Mouse (Mus musculus) gastrocnemius, postnatal 36 days (tissue): ENCODE results near the gene Ccr8. TPM values are rescaled to one million over a fixed set of nuclear protein-coding genes. Genes with fewer than 3 reads are reported as not detected.
"Not testable (repeated sequence)": the region's sequence is repeated elsewhere in the genome, so short reads cannot be mapped to it uniquely, and the experiment has no call there.

Experiments
- DNase-seq, 2 experiments: peaks; one replicate each; pipeline ENCODE4 v3.0.0; 2022
- intact Hi-C: fragments of 180-260 bp; cut with DNase I; formaldehyde crosslinking; loops from one replicate; pipeline ENCODE4 v1.15.1; 2025
- total RNA-seq, 2 experiments: library from RNA; stranded (reverse); gene quantifications; 2 replicates each; pipeline ENCODE4 v1.2.3; 2021

Ccr8 gene
- total RNA-seq, 2 experiments from 2014 or later = not detected

DNA sequence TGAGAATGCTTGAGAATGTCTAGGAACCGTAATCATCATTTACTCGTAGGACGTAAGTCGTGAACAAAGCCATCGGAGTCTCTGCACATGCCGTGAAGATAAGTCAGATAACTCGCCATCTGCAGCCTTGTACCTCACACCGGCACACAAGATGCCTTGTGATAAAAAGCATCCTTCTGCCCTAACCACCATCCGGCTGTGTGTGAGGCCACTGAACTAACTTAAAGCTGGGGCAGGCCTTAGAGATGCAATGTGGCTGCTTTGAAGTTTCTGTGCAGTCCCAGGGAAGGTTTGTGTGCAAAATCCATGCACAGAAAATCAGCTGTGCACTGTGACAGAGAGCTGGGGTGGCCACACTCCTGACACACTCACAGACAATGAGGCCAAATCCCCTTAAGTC, 7.5 kb upstream of the Ccr8 start:
- intact Hi-C loops = no loop called here
- no peak for DNase-seq

DNA sequence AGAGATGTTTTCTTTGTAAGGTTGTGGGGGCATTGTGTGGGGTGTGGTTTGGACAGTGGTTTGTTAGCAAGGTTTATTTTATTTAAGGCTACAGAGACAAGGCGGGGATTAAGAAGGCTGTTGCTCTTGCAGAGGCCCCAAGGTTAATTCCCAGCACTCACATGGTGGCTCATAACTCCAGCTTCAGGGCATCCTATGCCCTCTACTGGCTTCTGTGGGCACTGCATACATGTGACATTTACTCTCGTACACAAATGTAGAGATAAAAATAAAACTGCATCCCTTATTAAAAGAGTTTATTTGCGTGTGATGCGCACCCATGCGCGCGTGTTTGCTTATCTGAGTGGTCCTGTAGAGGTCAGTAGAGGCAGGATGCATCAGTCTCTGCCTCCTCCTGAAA, 2.8 kb upstream of the Ccr8 start:
- DNase-seq = no peak
- intact Hi-C loops = no loop called here

DNA sequence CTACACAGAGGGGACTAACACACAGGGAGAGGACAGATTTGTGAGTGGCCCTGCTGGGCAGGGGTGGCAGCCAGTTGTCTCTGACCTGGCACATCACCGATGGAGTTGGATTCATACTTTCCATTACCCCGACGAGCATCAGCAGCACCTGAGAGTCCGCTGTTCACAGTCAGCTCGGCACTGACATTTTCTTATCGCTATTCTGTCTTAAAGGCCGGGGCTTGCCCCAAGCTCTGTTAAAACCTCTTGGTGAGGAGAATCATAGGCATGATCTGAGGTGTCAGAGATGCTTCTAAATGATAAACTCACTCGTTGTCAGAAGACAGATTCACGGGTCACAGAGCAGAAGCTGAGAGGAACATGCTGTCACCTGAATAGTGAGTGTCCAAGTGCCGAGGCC, 828 bp upstream of the Ccr8 start:
- no peak for DNase-seq
- intact Hi-C loops = no loop called here

DNA sequence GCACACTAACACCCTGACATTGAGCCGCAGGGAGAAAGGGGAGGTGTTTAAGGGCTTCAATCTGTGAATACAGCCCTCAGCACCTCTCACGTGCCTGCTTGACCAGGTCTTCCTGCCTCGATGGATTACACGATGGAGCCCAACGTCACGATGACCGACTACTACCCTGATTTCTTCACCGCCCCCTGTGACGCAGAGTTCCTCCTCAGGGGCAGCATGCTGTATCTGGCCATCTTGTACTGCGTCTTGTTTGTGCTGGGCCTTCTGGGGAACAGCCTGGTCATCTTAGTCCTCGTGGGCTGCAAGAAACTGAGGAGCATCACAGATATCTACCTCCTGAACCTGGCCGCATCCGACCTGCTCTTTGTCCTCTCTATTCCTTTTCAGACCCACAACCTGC, 1.8 kb downstream of the Ccr8 start:
- DNase-seq = no peak

DNA sequence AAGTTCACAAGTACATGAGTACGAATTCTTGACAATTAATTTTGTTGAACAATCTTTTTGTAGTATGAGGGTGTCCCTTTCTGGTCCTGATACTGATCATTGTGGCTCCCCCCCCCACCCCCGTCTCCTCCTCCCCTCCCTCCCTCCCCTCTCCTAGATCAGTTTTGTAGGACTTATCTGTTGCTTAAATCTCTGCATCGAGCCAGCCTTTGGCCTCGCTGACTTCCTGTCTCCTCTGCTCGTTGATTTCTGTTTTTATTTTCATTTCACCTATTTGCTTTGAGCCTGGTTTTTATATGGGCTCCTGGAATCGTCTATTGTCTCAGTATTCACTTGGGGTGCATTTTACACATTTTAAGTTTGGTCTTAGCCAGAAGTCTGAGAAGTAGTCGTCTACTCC, 4.0 kb downstream of the Ccr8 start:
- intact Hi-C loops = loop anchor here (5.0 kb wide), 2 partner anchors 69 to 134 kb away; no protein-coding TSS in a partner anchor
- no peak for DNase-seq

More for the DNA sequence above, 1.8 kb downstream of the Ccr8 start:
- intact Hi-C loops = no loop called here

DNA sequence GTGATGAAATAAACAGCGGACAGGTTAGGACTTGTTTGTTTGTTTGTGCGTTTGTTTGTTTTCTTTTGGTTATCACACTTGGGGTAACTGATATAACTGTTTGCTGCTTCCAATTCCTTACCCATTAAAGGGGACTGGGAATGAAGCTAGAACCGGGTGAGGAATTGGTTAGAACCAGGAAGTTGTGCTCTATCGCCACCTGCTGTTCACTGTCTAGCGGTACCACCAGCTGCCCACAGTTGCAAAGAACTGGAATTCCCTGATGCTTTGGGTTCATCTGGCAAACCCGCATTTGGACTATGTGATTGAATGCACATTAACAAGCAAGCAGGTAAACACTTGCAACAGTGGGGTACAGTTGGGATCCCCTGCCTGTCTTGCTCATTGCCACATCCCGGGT, 6.8 kb downstream of the Ccr8 start:
- peak; percentile 33 to 47 for DNase-seq
- intact Hi-C loops = loop anchor here (5.0 kb wide), 2 partner anchors 71 to 136 kb away; no protein-coding TSS in a partner anchor

DNA sequence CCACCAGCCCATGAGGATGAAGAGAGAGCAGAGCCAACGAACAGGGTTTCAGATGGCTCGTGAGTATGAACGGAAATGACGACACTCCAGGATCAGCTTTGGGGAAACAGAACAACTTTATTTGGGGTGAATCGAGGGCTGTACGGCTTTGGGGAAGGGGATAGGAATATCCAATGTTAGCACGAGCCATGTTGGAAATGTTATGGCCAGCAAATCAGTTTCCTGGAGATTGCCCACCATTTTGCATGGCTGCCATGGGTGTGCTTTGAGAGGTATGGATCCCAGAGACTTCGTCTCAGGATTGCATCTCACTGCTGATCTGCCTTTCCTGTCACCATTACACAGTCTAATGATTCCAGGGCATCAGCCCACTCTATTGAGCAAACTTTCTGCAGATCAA, 7.4 kb downstream of the Ccr8 start:
- DNase-seq = no peak
- intact Hi-C loops = loop anchor here (5.0 kb wide), 2 partner anchors 72 to 137 kb away; no protein-coding TSS in a partner anchor

DNA sequence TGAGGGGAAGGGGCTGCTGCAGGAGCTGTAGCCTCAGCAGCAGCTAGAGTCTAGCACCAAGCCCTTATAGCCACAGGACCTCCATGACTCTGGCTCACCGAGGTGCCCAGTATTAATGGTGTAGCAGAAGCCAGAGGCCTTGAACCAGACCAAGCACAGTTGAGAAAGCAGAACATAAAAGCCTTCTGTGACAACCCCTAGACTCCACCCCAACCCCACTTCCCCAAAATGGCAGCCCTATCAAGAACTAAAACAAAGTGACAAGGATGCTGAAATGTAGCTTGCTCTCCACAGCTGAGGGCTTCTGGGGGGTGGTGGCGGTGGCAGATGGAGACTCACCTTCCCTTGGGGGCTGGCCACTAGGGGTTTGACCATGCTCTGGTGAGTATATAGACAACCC, 9.3 kb downstream of the Ccr8 start:
- DNase-seq = no peak
- intact Hi-C loops = no loop called here

DNA sequence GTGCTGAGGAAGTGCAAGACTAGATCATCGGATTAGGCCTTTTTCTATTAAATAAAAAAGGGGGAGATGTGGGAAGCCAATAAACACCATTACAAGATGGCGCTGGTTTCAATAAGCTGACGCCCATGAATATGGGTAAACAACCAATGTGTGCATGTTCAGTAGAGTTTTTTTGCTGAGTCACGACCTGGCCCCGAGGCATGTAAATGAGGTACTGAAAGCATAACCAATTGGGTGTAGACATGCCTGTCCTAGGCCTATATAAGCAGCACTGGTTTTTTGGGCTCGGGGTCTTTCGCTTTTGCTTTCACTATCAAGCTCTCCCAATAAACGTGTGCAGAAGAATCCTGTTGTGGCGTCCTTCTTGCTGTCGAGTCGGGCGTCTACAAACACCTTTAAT, 17.0 kb downstream of the Ccr8 start:
- DNase-seq, intact Hi-C loops: not testable (repeated sequence)

DNA sequence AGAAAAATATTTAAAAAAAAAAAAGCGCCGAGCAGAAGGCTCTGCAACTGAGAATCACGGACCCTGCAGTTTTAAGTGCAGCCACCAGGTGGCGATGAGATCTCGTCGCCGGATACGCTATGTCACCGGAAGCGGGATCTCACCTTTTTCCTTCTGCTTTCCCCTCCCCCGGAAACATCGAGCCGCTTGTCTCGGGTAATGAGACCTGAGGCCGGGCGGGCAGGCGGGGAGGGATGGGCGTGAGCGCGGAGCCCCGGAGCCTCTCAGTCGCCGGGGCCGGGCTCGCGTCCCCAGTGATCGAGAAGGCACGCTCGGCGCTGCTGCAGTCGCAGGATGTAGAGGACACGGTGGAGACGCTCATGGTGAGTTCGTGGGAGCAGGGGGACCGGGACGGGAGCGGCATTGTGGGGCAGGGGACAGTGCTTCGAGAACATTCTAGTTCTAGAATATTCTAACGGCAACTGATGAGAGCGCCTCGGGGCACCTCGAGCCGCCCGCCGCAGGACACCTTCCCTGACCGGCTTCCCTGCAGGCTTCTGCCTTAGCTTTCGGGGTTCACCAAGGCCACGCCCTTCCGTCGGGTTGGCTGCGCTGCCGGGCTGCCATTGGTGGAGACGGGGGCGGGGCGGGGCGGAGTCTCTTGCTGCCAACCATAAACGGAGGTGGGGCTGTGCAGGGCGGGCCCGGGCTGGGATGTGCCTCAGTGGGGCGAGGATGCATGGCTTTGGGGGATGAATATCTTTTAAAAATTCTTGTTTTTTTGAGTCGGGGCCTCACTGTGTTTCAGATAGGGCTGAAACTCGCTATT, 18.5 kb downstream of the Ccr8 start, which contains the start of gene Slc25a38:
Gene Slc25a38 (plus strand): TSS at position 164 of the 808 bp plus-strand sequence.
- intact Hi-C loops = no loop called here
- peak; percentile 91 to 95 for DNase-seq

DNA sequence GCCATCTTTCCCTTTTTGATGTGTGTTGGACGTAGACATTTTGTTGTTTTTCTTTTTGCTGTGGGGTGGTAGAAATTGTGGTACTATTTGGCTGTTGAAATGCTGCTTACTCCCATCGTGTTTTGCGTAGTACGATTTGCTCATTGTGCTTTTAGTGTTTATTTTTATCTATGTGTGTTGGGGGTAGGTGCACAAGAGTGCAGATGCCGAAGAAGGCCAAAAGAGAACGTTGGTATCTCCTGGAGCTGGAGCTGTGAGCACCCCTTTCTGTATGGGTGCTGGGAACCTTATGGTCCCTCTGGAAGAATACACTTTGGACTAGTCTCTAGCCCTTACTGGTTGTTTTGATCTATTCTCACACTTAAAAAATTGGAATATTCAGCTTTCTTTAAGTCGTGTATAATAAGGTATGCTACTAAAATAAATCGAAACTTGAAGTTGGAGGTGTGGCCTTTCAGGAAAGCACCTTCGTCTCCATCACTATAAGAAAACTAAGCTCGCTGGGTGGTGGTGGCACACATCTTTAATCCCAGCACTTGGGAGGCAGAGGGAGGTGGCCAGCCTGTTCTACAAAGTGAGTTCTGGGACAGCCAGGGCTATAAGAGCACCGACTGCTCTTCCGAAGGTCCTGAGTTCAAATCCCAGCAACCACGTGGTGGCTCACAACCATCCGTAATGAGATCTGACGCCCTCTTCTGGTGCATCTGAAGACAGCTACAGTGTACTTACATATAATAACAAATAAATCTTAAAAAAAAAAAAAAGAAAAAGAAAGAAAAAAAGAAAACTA, 19.4 kb downstream of the Ccr8 start:
- intact Hi-C loops = no loop called here
- DNase-seq = no peak

DNA sequence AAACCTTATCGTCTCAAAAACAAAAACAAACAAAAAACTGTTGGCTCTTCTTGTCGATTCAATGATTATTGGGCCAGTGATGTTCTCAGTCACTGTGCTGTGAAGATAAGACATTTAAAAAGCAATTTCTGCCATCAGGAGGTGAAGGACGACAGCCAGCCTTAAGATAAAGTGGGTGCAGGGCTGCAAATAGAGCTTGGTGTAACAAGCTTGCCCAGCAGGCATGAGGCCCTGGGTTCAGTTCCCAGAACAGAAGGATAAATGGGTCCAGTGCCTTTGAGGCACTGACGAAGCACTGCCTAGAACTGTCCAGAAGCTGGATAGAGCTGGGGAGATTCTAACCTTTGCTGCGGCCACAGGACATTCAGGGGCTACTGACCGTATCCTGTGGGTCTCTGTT, 20.6 kb downstream of the Ccr8 start:
- DNase-seq = no peak

DNA sequence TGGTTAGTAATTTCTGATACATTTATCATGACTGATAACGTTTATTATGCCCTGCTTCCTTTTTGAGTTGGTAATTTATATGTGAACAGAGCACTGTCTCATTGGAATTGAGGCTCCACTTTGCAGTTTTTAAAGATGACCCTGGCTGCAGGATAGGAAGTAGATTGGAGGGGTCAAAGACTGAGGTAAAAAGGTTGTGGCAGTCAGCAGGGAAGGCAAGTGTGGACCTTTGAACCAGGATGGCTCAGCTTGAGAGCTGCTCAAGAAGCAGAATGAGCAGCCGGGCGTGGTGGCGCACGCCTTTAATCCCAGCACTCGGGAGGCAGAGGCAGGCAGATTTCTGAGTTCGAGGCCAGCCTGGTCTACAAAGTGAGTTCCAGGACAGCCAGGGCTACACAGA, 21.5 kb downstream of the Ccr8 start:
- intact Hi-C loops = no loop called here

More for the DNA sequence above, 20.6 kb downstream of the Ccr8 start:
- intact Hi-C loops = no loop called here

DNA sequence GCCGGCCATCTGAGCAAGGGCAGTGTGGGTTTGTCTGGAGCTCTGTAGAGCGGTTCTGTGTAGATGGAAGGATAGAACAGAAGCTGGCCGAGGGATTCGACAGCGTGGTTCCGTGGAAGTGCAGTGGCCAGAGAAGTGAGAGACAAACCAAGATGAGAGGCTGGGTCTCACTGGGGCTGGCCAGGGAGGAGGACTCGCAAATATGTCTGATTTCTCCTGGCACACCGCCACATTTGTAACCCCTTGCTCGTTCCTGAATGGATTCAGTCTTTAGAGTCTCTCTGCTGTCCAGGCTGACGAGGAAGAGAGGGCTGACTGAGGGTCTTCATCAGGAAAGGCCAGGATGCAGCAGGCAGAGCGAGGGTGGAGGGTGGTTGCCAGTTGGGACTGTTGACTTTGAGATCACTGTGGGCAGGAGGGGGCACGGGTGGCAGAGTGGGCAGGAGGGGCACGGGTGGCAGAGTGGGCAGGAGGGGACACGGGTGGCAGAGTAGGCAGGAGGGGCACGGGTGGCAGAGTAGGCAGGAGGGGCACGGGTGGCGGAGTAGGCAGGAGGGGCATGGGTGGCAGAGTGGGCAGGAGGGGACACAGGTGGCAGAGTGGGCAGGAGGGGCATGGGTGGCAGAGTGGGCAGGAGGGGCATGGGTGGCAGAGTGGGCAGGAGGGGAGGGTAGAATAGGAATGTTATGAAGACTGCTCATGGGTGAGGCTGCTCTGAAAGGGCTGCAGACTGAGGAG, 22.3 kb downstream of the Ccr8 start:
- intact Hi-C loops = no loop called here
- DNase-seq = no peak

More for the DNA sequence above, 21.5 kb downstream of the Ccr8 start:
- no peak for DNase-seq

DNA sequence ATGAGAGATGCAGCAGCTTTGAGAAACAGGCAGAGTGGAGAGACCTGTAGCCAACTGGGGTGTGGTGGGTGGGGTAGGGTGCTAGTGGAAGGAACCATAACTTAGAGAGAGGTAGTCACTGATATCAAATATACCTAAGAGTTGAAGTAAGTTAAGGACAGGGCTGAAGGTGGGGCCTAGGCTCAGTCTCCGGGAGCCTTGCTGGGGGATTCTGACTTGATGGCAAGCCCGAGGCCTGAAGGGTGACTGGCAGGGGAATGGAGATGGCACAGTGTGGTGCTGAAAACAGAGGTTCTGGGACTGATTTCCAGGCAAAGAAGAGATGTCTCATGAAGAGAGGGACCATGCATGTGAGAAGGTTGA, 22.9 kb downstream of the Ccr8 start:
- intact Hi-C loops = no loop called here
- DNase-seq = no peak

DNA sequence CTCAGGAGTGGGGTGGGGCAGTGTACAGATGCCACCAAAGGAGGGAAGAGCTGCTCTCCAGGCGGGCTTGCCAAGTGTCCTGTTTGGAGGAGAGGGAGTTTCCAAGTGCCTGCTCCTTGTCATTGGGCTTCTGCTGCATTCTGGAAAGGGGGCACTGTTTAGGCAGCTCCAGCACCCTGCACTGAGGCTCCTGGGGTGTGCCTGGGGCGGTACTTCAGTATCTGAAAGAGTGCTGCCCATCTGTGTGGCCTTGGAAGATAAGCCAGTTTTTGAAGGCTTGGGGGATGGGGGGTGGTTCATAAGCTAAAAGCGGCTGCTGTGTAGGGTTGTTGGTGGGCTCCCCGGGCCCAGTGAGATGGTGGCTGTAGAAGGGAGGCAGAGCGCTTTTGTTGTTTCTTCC, 23.7 kb downstream of the Ccr8 start:
- no peak for DNase-seq
- intact Hi-C loops = no loop called here

DNA sequence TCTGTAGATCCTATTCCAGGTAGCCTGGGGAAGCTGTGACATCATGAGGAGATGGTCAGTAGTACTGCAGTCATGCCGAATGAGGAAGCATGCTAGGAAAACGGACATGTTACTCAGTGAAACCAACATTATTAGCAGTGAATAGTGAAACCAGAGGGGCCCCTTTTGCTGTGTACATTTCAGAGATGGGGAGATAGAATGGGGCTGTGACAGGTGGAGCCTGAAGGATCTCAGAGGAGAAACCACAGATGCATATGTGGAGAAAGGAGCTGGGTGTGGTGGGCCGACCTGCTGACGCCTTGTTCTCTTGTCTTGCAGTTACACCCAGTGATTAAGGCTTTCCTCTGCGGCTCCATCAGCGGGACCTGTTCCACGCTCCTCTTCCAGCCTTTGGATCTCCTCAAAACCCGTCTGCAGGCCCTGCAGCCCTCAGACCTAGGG, 24.3 kb downstream of the Ccr8 start:
- DNase-seq = no peak
- intact Hi-C loops = no loop called here

DNA sequence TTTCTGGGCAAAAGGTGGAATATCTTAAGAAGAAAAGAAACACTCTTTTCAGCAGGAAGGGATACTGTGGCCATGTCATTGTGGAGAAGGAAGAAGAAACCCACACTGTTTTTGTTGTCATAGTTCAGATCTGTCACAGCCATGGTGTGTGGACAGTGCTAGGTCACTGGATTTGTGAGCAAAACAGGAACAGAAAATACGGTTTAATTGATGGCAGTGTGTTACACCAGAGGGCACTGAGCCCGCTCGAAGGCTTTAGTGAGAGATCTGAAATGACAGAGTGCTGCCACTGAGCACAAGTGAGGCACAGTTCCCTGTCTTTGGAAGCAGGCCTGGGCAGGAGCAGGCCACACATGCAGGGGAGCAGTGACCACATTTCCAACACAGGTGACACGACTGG, 26.3 kb downstream of the Ccr8 start:
- no peak for DNase-seq
- intact Hi-C loops = no loop called here

DNA sequence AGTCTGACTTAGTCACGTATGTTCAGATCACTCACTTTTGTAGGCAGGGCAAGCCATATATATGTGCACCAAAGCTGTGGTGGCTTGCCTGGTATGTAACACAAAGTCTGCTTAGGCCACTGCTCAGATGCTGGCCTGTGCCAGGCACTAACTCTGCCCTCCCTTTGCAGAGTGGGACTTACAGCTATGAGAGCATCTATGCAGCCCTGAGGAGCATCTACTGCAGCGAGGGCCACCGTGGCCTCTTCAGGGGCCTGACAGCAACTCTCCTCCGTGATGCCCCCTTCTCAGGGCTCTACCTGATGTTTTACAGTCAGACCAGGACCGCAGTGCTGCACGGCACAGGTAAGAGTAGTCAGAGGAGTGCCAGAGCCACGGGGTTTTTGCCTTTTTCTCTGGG, 28.6 kb downstream of the Ccr8 start:
- intact Hi-C loops = no loop called here
- no peak for DNase-seq

DNA sequence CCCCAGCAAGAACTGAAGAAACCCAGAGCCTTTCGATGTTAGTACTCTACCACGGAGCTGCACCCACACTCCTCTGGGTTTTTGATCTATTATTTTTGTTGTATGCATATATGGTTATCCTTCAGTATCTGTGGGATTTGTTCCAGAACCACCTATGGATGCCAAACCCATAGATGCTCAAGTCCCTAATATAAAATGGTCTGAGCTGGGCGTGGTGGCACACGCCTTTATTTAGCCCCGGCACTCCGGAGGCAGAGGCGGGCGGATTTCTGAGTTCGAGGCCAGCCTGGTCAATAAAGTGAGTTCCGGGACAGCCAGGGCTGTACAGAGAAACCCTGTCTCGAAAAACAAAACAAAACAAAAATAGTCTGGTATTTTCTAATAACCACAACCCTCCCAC, 35.0 kb downstream of the Ccr8 start:
- no peak for DNase-seq

More for the DNA sequence above, 35.0 kb downstream of the Ccr8 start:
- intact Hi-C loops = loop anchor here (5.0 kb wide), 1 partner anchor 365 kb away; the partner anchor contains the start of gene Eif1b
